Mouse (Mus musculus): ENCODE results near the gene Zfp982. TPM values are rescaled to one million over a fixed set of nuclear protein-coding genes. Genes with fewer than 3 reads are reported as not detected.
"Not testable (repeated sequence)": the region's sequence is repeated elsewhere in the genome, so short reads cannot be mapped to it uniquely, and the experiment has no call there.

Zfp982 gene
- polyA plus RNA-seq (2015; fragmentation: Nextera tagmentation; extraction: Ambion mirVana): 0.99 and 1.2 TPM in 2 replicates

- peaks cover 18% of the 10 kb centered on the region for H3K9me3 ChIP-seq (ENCODE audit: low read length)
- not testable (repeated sequence) for H3K27ac ChIP-seq (ENCODE audit: low read depth); H3K4me2 ChIP-seq (ENCODE audit: low read depth, low read length); ATAC-seq; H3K4me1 ChIP-seq (ENCODE audit: insufficient read depth); H3K9ac ChIP-seq (replicated peaks); H3K36me3 ChIP-seq (replicated peaks; ENCODE audit: insufficient read depth, low read length); H3K4me3 ChIP-seq (ENCODE audit: low read depth, low read length); DNase-seq; H3K27me3 ChIP-seq (ENCODE audit: insufficient read depth, low read length)
- WGBS (ENCODE audit: insufficient replicate concordance): 68% methylated on average over 7 of the region's 7 CpGs
Observed at GRCm38 (mm10) chr4:147492117-147492516, at the start of gene Zfp982. Gene Zfp982, plus strand, starts transcription at chr4:147492417.

DNA sequence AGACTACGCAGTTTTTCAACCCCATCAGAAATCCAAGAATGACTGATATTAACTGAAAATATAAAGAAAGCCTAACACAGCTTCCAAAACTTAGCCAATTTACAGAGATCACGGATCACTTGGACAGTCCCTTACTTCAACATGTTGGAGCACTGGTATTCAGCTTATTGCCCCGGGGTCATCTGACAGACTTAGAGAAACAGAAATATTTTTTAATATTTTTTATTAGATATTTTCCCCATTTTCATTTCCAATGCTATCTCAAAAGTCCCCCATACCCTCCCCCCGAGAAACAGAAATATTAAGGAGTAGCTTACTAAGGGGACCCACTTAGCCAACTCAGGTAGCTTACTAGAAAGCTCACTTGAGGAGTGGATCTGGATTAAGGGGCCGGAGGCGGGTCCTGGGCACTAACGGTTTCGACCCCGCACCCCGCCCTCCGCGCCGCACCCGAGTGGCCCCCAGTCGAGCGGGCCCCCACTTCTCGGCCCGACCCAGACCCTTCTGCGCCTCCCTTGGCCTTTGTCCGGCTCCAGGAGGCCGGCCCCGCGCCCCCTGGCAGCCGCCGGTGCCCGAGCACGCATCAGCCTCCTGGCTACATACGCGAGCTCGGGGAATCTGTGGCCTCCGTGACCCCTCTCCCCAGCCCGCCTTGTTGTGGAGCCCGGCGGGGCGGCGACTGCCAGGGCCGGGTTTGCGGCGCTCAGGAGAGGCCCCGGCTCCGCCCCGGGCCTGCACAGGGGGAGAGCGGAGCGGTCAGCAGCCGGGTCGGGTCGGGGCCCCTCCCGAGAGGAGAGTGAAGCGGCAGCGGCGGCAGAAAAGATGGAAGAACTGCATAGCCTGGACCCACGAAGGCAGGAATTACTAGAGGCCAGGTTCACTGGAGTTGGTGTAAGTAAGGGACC, 49.3 kb upstream of the Zfp982 start:
- ATAC-seq: peak; percentile 100
- peak overlapping the region; percentile 72 for H3K27ac ChIP-seq (ENCODE audit: low read depth)
- peak overlapping the region; percentile 86 for H3K9ac ChIP-seq (replicated peaks)

DNA sequence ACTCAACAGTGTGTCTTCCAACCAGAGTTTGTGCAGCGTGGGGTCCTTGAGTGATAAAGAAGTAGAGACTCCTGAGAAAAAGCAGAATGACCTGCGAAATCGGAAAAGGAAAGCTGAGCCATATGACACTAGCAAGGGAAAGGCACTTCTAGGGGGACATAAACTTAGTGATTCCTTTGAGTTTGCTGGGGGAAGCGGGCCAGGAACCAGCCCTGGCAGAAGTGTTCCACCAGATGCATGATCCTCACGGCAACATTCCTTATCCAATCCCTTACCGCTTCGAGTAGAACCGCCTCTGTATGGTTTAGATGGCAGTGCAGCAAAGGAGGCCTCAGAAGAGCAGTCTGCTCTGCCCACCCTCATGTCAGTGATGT, 48.7 kb upstream of the Zfp982 start:
- not testable (repeated sequence) for DNase-seq; H3K9me3 ChIP-seq (ENCODE audit: low read length); ATAC-seq; H3K27ac ChIP-seq (ENCODE audit: low read depth); H3K4me1 ChIP-seq (ENCODE audit: insufficient read depth); H3K36me3 ChIP-seq (replicated peaks; ENCODE audit: insufficient read depth, low read length); H3K27me3 ChIP-seq (ENCODE audit: insufficient read depth, low read length)
- H3K9ac ChIP-seq (replicated peaks): peak overlapping the region; percentile 86
- peak overlapping the region; percentile 79 for H3K4me2 ChIP-seq (ENCODE audit: low read depth, low read length)
- H3K4me3 ChIP-seq (ENCODE audit: low read depth, low read length): peak overlapping the region; percentile 57
- 37% methylated on average over 8 of the region's 8 CpGs for WGBS (ENCODE audit: insufficient replicate concordance)

More for the DNA sequence above, 49.3 kb upstream of the Zfp982 start:
- 8% methylated on average over 52 of the region's 52 CpGs for WGBS (ENCODE audit: insufficient replicate concordance)
- not testable (repeated sequence) for H3K9me3 ChIP-seq (ENCODE audit: low read length); H3K27me3 ChIP-seq (ENCODE audit: insufficient read depth, low read length); H3K36me3 ChIP-seq (replicated peaks; ENCODE audit: insufficient read depth, low read length); H3K4me1 ChIP-seq (ENCODE audit: insufficient read depth)
- DNase-seq: peak; percentile 76
- peak overlapping the region; percentile 79 for H3K4me2 ChIP-seq (ENCODE audit: low read depth, low read length)
- peak overlapping the region; percentile 57 for H3K4me3 ChIP-seq (ENCODE audit: low read depth, low read length)

DNA sequence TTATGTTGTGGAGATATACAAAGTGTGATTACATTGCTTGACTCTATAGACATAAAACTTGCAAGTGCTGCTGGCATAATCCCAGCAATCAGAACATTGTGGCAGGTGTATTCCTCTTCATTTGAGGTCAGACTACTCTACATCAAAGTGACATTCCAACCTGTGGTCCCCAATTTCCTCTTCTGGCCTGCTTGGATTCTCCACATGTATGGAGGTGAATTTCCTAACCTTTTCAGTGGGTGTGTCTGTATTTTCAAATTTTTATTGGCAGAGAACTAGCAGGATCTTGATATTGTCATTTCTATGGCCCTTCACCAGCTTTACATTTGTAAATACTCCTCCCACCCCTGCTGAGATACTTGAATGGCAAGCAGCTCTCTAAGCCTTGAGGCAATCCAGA, 46.8 kb upstream of the Zfp982 start:
- not testable (repeated sequence) for H3K9ac ChIP-seq (replicated peaks); DNase-seq; ATAC-seq; H3K27me3 ChIP-seq (ENCODE audit: insufficient read depth, low read length); H3K36me3 ChIP-seq (replicated peaks; ENCODE audit: insufficient read depth, low read length); H3K4me3 ChIP-seq (ENCODE audit: low read depth, low read length); H3K4me2 ChIP-seq (ENCODE audit: low read depth, low read length); H3K27ac ChIP-seq (ENCODE audit: low read depth); H3K4me1 ChIP-seq (ENCODE audit: insufficient read depth); H3K9me3 ChIP-seq (ENCODE audit: low read length)

GRCm38 (mm10) chr4:147448358-147448757, 43.9 kb upstream of the Zfp982 start:
- no peak for TF ChIP-seq CTCF (IDR thresholded peaks at IDR 0.05; ENCODE audit: low read depth)
- ATAC-seq: no peak
- H3K36me3 ChIP-seq (replicated peaks; ENCODE audit: insufficient read depth, low read length): no peaks in the 10 kb centered on the region
- H3K9me3 ChIP-seq (ENCODE audit: low read length): peaks cover 2% of the 10 kb centered on the region; the same call in 1 of the 2 replicates
- H3K27me3 ChIP-seq (ENCODE audit: insufficient read depth, low read length): no peaks in the 10 kb centered on the region
- H3K27ac ChIP-seq (ENCODE audit: low read depth): no peak overlapping the region
- DNase-seq: no peak
- H3K4me2 ChIP-seq (ENCODE audit: low read depth, low read length): no peak overlapping the region
- 57% methylated on average over 2 of the region's 2 CpGs for WGBS (ENCODE audit: insufficient replicate concordance)
- no peak overlapping the region for H3K4me3 ChIP-seq (ENCODE audit: low read depth, low read length)
- H3K4me1 ChIP-seq (ENCODE audit: insufficient read depth): no peaks in the 10 kb centered on the region
- H3K9ac ChIP-seq (replicated peaks): no peak overlapping the region

- H3K9ac ChIP-seq (replicated peaks): peak overlapping the region; percentile 12; the same call in 1 of the 2 replicates
- no peaks in the 10 kb centered on the region for H3K27me3 ChIP-seq (ENCODE audit: insufficient read depth, low read length)
- no peak overlapping the region for H3K27ac ChIP-seq (ENCODE audit: low read depth)
- H3K4me1 ChIP-seq (ENCODE audit: insufficient read depth): no peaks in the 10 kb centered on the region
- no peaks in the 10 kb centered on the region for H3K36me3 ChIP-seq (replicated peaks; ENCODE audit: insufficient read depth, low read length)
- H3K4me3 ChIP-seq (ENCODE audit: low read depth, low read length): peak overlapping the region; percentile 31
- H3K9me3 ChIP-seq (ENCODE audit: low read length): peaks cover 2% of the 10 kb centered on the region; the same call in 1 of the 2 replicates
- WGBS (ENCODE audit: insufficient replicate concordance): 36% methylated on average over 13 of the region's 13 CpGs
- TF ChIP-seq CTCF (IDR thresholded peaks at IDR 0.05; ENCODE audit: low read depth) (no peak), EP300 (IDR thresholded peaks at IDR 0.05; ENCODE audit: low read depth) (no peak)
- peak overlapping the region; percentile 51 for H3K4me2 ChIP-seq (ENCODE audit: low read depth, low read length)
- ATAC-seq (no peak), DNase-seq (no peak)
Observed at GRCm38 (mm10) chr4:147449099-147449581, 43.1 kb upstream of the Zfp982 start.

- H3K4me3 ChIP-seq (ENCODE audit: low read depth, low read length); H3K4me2 ChIP-seq (ENCODE audit: low read depth, low read length); H3K9ac ChIP-seq (replicated peaks); H3K27ac ChIP-seq (ENCODE audit: low read depth); H3K27me3 ChIP-seq (ENCODE audit: insufficient read depth, low read length); H3K4me1 ChIP-seq (ENCODE audit: insufficient read depth); H3K36me3 ChIP-seq (replicated peaks; ENCODE audit: insufficient read depth, low read length); ATAC-seq; DNase-seq; H3K9me3 ChIP-seq (ENCODE audit: low read length): not testable (repeated sequence)
- WGBS (ENCODE audit: insufficient replicate concordance): 67% methylated on average over 2 of the region's 2 CpGs
Observed at GRCm38 (mm10) chr4:147449986-147450385, 42.2 kb upstream of the Zfp982 start.

- not testable (repeated sequence) for ATAC-seq; H3K9ac ChIP-seq (replicated peaks); H3K4me1 ChIP-seq (ENCODE audit: insufficient read depth); H3K27ac ChIP-seq (ENCODE audit: low read depth); DNase-seq; H3K4me2 ChIP-seq (ENCODE audit: low read depth, low read length); H3K4me3 ChIP-seq (ENCODE audit: low read depth, low read length); H3K36me3 ChIP-seq (replicated peaks; ENCODE audit: insufficient read depth, low read length); H3K27me3 ChIP-seq (ENCODE audit: insufficient read depth, low read length)
- H3K9me3 ChIP-seq (ENCODE audit: low read length): peaks cover 22% of the 10 kb centered on the region
- 85% methylated on average over 7 of the region's 7 CpGs for WGBS (ENCODE audit: insufficient replicate concordance)
Observed at GRCm38 (mm10) chr4:147467207-147467606, 25.0 kb upstream of the Zfp982 start.

- peaks cover 12% of the 10 kb centered on the region for H3K9me3 ChIP-seq (ENCODE audit: low read length)
- DNase-seq; H3K27ac ChIP-seq (ENCODE audit: low read depth); H3K4me1 ChIP-seq (ENCODE audit: insufficient read depth); H3K27me3 ChIP-seq (ENCODE audit: insufficient read depth, low read length); H3K4me3 ChIP-seq (ENCODE audit: low read depth, low read length); H3K9ac ChIP-seq (replicated peaks); ATAC-seq; H3K36me3 ChIP-seq (replicated peaks; ENCODE audit: insufficient read depth, low read length); H3K4me2 ChIP-seq (ENCODE audit: low read depth, low read length): not testable (repeated sequence)
- 74% methylated on average over 5 of the region's 5 CpGs for WGBS (ENCODE audit: insufficient replicate concordance)
Observed at GRCm38 (mm10) chr4:147498772-147499613, 6.8 kb downstream of the Zfp982 start.

All from liver, postnatal 0 days (tissue).